Mouse (Mus musculus): ENCODE measurements around the gene Tril.

- no peak for TF ChIP-seq POLR2A (IDR thresholded peaks at IDR 0.05; ENCODE audit: borderline replicate concordance, control insufficient read depth, low read depth, low read length)
- peak; percentile 25; the same call in 1 of the 2 replicates for TF ChIP-seq CTCF (IDR thresholded peaks at IDR 0.05; ENCODE audit: control insufficient read depth, insufficient read depth, low read length)
Observed at GRCm38 (mm10) chr6:53818264-53818731, 2.3 kb downstream of the Tril start.

All from bone marrow, adult 2 months (tissue).